Mouse (Mus musculus): ENCODE results near the gene Gopc.

- TF ChIP-seq POLR2A (IDR thresholded peaks at IDR 0.05; ENCODE audit: borderline replicate concordance, insufficient read depth, low read length) (no peak), CTCF (IDR thresholded peaks at IDR 0.05; ENCODE audit: borderline replicate concordance, insufficient read depth, low read depth, low read length) (no peak)
Observed at GRCm38 (mm10) chr10:52381321-52381801, 563 bp downstream of the Gopc start.
